Mouse (Mus musculus): ENCODE results near the gene Ubxn10.

The Ubxn10 gene

GRCm38 (mm10) chr4:138737031-138737430 is at the start of gene Ubxn10:
TSS of gene Ubxn10 (minus strand) at chr4:138737167.
- no peak for DNase-seq (ENCODE audit: low spot score in 2 of 2)

- DNase-seq (ENCODE audit: low spot score in 2 of 2), result no peak
These were observed 49.2 kb upstream of the Ubxn10 start for GRCm38 (mm10) chr4:138786141-138786540.

- DNase-seq (ENCODE audit: low spot score in 2 of 2), result no peak
These were observed 48.8 kb upstream of the Ubxn10 start for GRCm38 (mm10) chr4:138785721-138786120.

- DNase-seq (ENCODE audit: low spot score in 2 of 2), result peak in 1 of 2 experiments; percentile 33
These were observed 45.1 kb upstream of the Ubxn10 start for GRCm38 (mm10) chr4:138782098-138782497.

GRCm38 (mm10) chr4:138780300-138780699 is 43.3 kb upstream of the Ubxn10 start:
- no peak for DNase-seq (ENCODE audit: low spot score in 2 of 2)

GRCm38 (mm10) chr4:138777417-138778407 is 40.7 kb upstream of the Ubxn10 start:
- no peak for DNase-seq (ENCODE audit: low spot score in 2 of 2)

GRCm38 (mm10) chr4:138775435-138775834 is 38.5 kb upstream of the Ubxn10 start, which contains the start of gene Pla2g2d:
TSS of gene Pla2g2d (plus strand) at chr4:138775735.
- no peak for DNase-seq (ENCODE audit: low spot score in 2 of 2)

GRCm38 (mm10) chr4:138772386-138772785 is 35.4 kb upstream of the Ubxn10 start:
- no peak for DNase-seq (ENCODE audit: low spot score in 2 of 2)

GRCm38 (mm10) chr4:138771970-138772369 is 35.0 kb upstream of the Ubxn10 start:
- no peak for DNase-seq (ENCODE audit: low spot score in 2 of 2)

- no peak for DNase-seq (ENCODE audit: low spot score in 2 of 2)
These were observed 25.3 kb upstream of the Ubxn10 start for GRCm38 (mm10) chr4:138762266-138762665.

GRCm38 (mm10) chr4:138757416-138757815 is 20.4 kb upstream of the Ubxn10 start, which contains the start of gene Pla2g2f:
TSS of gene Pla2g2f (minus strand) at chr4:138757626.
- DNase-seq (ENCODE audit: low spot score in 2 of 2), result no peak

GRCm38 (mm10) chr4:138755983-138756382 is 19.0 kb upstream of the Ubxn10 start:
- no peak for DNase-seq (ENCODE audit: low spot score in 2 of 2)

GRCm38 (mm10) chr4:138755439-138755838 is 18.5 kb upstream of the Ubxn10 start:
- DNase-seq (ENCODE audit: low spot score in 2 of 2), result no peak

GRCm38 (mm10) chr4:138754432-138754831 is 17.5 kb upstream of the Ubxn10 start:
- DNase-seq (ENCODE audit: low spot score in 2 of 2), result no peak

- no peak for DNase-seq (ENCODE audit: low spot score in 2 of 2)
These were observed 16.6 kb upstream of the Ubxn10 start for GRCm38 (mm10) chr4:138753608-138754007.

GRCm38 (mm10) chr4:138752603-138753002 is 15.6 kb upstream of the Ubxn10 start:
- DNase-seq (ENCODE audit: low spot score in 2 of 2), result no peak

- DNase-seq (ENCODE audit: low spot score in 2 of 2), result peak in 1 of 2 experiments; percentile 60
These were observed 11.6 kb upstream of the Ubxn10 start for GRCm38 (mm10) chr4:138748369-138749072.

GRCm38 (mm10) chr4:138747851-138748250 is 10.9 kb upstream of the Ubxn10 start:
- no peak for DNase-seq (ENCODE audit: low spot score in 2 of 2)

- no peak for DNase-seq (ENCODE audit: low spot score in 2 of 2)
These were observed 9.9 kb upstream of the Ubxn10 start for GRCm38 (mm10) chr4:138746866-138747265.

- no peak for DNase-seq (ENCODE audit: low spot score in 2 of 2)
These were observed 8.9 kb upstream of the Ubxn10 start for GRCm38 (mm10) chr4:138745884-138746283.

GRCm38 (mm10) chr4:138739136-138739851 is 2.3 kb upstream of the Ubxn10 start:
- DNase-seq (ENCODE audit: low spot score in 2 of 2), result no peak

GRCm38 (mm10) chr4:138734863-138735262 is 2.1 kb downstream of the Ubxn10 start:
- no peak for DNase-seq (ENCODE audit: low spot score in 2 of 2)

Data from frontal cortex, postnatal 25 days (tissue).